Mouse (Mus musculus): ENCODE results near the gene Gpx4.

Gpx4 gene

GRCm38 (mm10) chr10:80072623-80073489 lies 25.9 kb downstream of the Gpx4 start:
- no peak for DNase-seq (ENCODE audit: low read depth, low spot score)

GRCm38 (mm10) chr10:80074813-80075601 lies 28.0 kb downstream of the Gpx4 start:
- DNase-seq (ENCODE audit: low read depth, low spot score): peak; percentile 16

GRCm38 (mm10) chr10:80075924-80076323 lies 29.0 kb downstream of the Gpx4 start:
- DNase-seq (ENCODE audit: low read depth, low spot score): no peak

DNA sequence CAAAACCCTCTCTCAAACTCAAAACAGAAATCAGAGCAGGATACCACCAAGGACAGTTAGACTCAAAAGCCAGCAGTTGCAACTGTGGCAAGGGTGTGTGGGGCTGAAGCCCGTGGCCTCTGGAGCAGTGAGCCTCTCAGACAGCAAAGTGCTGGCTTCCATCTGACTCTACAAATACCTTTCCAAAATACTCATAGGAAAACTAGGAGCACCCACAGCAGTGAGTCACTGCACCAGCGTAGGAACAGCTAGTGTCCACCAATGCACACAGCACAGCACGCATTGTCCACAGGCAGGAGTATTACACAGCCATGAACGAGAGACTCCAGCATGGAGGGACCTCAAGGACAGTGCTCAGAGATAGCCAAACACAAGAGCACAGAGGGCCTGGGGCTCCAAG lies 29.4 kb downstream of the Gpx4 start:
- no peak for DNase-seq (ENCODE audit: low read depth, low spot score)

- no peak for DNase-seq (ENCODE audit: low read depth, low spot score)
Measured at GRCm38 (mm10) chr10:80077312-80077711, 30.3 kb downstream of the Gpx4 start.

- DNase-seq (ENCODE audit: low read depth, low spot score): no peak
Measured at GRCm38 (mm10) chr10:80078366-80078765, 31.4 kb downstream of the Gpx4 start.

DNA sequence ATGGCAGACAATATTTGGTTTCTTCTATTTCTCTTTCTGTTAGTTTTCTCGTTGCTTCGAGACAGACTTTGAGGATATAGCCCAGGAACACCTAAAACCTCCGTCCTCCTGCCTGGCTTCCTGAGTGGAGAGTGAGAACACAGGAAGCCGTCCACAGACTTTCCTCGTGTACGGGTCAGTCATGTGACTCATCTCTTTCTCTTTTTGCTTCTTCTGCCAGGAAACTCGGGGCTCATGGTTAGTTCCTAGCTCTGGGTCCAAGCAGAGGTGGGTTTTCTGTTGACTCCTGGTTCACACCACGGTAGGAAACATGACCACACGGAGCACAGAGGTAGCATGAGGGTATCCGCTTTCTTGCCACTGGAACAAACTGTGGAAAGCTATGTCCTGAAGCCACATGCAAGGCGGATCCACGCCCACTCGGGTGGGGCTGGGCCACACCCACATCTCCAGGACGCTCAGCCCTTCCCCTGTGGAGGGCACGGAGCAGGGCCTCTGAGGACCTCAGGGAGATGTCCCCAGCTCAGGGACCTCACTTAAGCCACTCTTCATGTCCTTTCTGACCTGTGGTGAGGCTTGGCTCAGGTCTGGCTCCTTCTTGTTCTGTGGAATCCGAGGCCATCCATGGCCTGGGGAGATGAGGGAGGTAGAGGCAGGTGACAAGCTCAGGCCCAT lies 33.6 kb downstream of the Gpx4 start:
- no peak for DNase-seq (ENCODE audit: low read depth, low spot score)

DNA sequence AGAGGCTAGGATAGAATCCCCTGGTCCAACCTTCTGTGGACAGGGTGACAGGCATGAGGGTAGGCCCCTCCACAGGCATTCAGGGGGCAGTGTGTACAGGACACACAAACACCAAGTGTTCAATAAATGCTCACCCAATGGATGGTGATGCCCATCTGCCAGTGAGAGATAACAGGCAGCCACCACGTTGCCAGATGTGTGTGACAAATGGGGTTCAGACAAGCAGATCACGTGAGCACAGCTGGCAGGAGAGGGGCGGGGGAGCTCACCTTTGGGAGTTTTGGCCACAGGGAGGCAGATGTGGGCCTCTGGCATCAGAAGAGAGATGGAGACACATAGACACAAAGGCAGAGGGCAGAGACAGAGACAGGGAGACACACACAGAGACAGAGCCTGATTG lies 34.1 kb downstream of the Gpx4 start:
- DNase-seq (ENCODE audit: low read depth, low spot score): no peak

GRCm38 (mm10) chr10:80084817-80085487 lies 38.0 kb downstream of the Gpx4 start:
- DNase-seq (ENCODE audit: low read depth, low spot score): no peak

DNA sequence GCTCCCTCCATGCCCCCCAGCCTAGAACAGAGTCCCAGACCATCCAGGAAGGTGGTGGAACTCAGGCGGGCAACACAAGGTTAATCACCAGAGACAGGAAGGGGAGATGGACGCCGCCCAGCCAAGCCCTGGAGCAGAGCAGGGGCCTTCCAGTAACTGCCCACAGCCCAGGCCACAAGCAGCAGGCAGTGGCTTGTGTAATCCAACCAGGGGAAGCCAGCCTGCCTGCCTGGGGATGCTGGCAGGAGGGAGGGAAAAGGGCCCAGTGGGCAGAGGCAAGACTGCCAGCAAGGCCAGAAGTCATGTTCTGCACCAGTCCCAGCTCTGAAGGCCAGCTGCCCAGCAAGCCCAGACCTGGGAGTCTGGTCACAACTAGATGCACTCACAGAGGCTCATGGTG lies 39.9 kb downstream of the Gpx4 start:
- no peak for DNase-seq (ENCODE audit: low read depth, low spot score)

GRCm38 (mm10) chr10:80087483-80087882 lies 40.5 kb downstream of the Gpx4 start:
- no peak for DNase-seq (ENCODE audit: low read depth, low spot score)

DNA sequence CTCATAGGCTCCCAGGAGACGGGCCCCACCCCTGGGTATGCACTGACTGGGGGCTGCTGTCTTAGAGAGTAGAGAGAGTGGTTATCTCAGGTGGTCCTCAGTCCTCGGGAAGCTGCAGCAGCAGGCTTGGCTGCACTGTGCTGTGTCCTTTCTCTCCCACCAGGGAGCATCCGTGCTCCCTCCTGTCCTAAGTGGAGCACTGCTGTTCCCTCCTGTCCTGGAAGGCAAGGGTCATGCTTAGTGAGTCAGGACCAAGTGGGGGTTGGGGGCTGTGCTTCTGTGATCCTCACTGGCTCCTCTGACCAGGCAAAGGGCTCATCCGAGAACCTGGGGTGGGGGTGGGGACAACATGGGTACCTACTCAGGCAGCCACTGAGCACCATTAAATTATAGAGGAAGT lies 42.2 kb downstream of the Gpx4 start:
- DNase-seq (ENCODE audit: low read depth, low spot score): no peak

- DNase-seq (ENCODE audit: low read depth, low spot score): no peak
Measured at GRCm38 (mm10) chr10:80091527-80091926, 44.6 kb downstream of the Gpx4 start.

- DNase-seq (ENCODE audit: low read depth, low spot score): no peak
Measured at GRCm38 (mm10) chr10:80092690-80093089, 45.7 kb downstream of the Gpx4 start.

DNA sequence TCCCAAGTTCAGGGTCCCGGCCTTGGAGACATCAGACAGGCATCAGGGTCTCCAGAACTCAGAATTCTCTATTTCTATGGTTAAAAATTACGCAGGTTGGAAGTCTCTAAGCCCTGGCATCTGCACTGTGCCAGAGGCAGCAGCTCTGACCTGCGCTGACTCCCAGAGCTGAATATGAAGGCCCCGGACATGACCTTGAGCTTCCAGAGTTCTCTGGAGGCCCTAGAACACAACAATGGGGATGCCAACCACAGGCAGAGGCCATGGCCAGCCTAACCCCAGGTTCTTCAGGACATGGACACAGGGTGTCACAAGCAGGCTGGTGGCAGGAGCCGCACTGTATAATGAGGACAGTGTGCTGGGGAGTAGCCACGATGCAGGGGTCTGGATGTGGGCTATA lies 47.1 kb downstream of the Gpx4 start:
- DNase-seq (ENCODE audit: low read depth, low spot score): no peak

DNA sequence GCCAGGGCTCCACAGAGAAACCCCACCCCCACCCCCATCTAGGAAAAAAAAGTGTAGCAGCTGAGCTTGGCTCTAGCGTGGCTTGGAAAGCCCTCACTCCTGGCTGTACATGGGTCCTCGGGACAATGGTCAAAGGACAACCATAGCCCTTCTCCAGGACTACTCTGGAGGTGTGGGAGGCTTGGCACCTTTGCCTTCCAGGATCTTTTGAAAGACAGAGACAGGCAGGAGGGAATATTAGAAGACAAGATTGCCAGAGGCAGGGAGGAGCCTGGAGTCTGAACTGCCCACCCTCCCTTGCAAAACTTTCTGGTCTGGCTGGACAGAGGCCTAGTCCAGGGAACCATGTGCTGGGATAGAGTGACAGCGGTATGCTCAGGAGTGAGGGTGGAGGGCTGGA lies 47.7 kb downstream of the Gpx4 start:
- no peak for DNase-seq (ENCODE audit: low read depth, low spot score)

DNA sequence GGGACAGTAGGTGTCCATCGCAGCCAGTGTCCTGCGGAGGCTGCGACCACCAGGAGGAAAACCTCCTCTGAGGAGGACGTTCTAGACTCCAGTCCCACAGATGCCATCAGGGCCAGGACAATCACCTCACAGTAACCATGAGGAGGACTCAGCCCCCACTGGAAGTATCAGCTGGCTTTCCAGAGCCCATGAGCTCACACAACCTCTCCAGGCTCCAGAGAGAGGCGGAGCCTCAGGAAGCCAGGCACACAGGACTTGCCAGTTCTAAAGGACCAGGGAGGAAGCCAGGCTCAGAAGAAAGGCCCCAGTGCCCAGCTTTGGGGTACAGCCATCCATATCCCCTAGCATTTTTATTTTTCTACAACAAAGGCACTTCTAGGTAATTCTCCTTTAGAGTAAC lies 48.6 kb downstream of the Gpx4 start:
- no peak for DNase-seq (ENCODE audit: low read depth, low spot score)

DNA sequence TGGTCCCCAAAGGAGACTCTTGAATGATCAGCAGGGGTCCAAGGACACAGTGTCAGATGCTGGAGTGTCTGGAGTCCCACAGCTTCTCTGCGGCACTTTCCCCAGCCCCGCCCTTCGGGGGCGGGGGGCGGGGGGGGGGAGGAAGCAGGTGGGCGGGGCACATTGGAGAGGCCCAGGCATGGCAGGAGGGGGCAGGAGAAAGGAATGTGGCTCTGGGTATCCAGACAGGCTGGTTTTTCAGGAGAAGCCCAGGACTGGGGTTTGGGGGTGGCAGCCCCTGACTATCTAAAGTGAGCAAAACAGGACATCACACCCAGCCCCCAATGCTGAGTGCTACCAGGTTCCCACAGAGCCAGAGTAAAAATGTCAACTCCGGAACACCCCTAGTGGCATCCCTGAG lies 50.3 kb downstream of the Gpx4 start:
- peak; percentile 32 for DNase-seq (ENCODE audit: low read depth, low spot score)

GRCm38 (mm10) chr10:80098630-80099029 lies 51.7 kb downstream of the Gpx4 start:
- no peak for DNase-seq (ENCODE audit: low read depth, low spot score)

- DNase-seq (ENCODE audit: low read depth, low spot score): no peak
Measured at GRCm38 (mm10) chr10:80100982-80101381, 54.0 kb downstream of the Gpx4 start.

- peak; percentile 76 for DNase-seq (ENCODE audit: low read depth, low spot score)
Measured at GRCm38 (mm10) chr10:80102216-80102915, 55.4 kb downstream of the Gpx4 start.
